Mouse (Mus musculus) kidney, postnatal 10 days (tissue): ENCODE measurements around the gene Pstk.
"Not testable (repeated sequence)": the region's sequence is repeated elsewhere in the genome, so short reads cannot be mapped to it uniquely, and the experiment has no call there.

ENCODE experiments used
- DNase-seq: peaks from one replicate; pipeline ENCODE4 v3.0.0; 2021; ENCODE audit warnings: mixed read lengths

Gene Pstk

DNA sequence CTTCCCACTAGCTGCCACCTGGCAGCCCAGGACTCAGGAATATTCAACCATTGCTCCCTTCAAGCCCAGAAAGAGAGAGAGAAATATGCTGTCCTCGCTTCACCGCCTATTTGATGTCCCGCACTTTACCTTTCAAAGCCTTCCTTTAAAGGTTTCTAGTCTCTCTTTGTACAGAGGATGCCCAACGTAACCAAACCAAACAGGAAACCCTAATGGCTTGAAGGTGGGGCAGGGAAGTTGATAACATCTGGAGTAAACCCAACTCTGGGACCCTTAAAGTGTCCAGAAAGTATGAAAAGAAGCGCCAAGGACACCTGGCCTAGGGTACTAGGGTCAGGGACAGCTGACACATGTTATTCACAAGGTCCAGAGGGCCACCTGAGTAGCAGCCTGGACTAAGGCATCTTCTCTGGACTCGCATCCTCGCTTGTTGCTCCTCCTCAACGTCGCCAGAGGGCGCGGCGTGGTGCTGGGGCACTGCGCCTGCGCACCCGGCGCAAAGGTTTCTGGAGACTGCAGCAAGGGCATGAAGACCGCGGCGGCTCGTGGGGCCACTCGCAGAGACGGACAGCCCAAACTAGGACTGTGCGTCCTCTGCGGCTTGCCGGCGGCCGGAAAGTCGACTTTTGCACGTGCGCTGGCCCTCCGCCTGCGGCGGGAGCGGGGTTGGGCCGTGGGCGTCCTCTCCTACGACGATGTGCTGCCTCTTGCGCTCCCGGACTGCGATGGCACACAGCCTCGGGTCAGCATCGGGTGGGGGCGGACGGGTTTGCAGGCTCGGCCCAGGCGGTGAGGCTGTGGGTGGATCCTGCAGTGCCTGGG, at the start of gene Pstk:
Pstk (plus strand) TSS at position 494 of the 822 bp plus-strand sequence.
- peak; percentile 92 for DNase-seq

- no peak for DNase-seq
Measured at GRCm38 (mm10) chr7:131322192-131322591, 48.7 kb upstream of the Pstk start, which contains the start of gene Cuzd1. Gene Cuzd1, minus strand, starts transcription at chr7:131322292.

- DNase-seq, result no peak
Measured at GRCm38 (mm10) chr7:131327054-131327453, 43.9 kb upstream of the Pstk start.

- no peak for DNase-seq
Measured at GRCm38 (mm10) chr7:131329416-131329815, 41.5 kb upstream of the Pstk start, which contains the start of gene Fam24b. Gene Fam24b, minus strand, starts transcription at chr7:131329516.

- no peak for DNase-seq
Measured at GRCm38 (mm10) chr7:131331688-131332087, 39.3 kb upstream of the Pstk start.

- DNase-seq, result no peak
Measured at GRCm38 (mm10) chr7:131333564-131333963, 37.4 kb upstream of the Pstk start, which contains the start of gene Fam24a. Gene Fam24a, plus strand, starts transcription at chr7:131333864.

GRCm38 (mm10) chr7:131337502-131338068, 33.4 kb upstream of the Pstk start:
- DNase-seq, result no peak

GRCm38 (mm10) chr7:131345856-131346541, 24.9 kb upstream of the Pstk start:
- no peak for DNase-seq

GRCm38 (mm10) chr7:131356105-131356504, 14.8 kb upstream of the Pstk start:
- no peak for DNase-seq

DNA sequence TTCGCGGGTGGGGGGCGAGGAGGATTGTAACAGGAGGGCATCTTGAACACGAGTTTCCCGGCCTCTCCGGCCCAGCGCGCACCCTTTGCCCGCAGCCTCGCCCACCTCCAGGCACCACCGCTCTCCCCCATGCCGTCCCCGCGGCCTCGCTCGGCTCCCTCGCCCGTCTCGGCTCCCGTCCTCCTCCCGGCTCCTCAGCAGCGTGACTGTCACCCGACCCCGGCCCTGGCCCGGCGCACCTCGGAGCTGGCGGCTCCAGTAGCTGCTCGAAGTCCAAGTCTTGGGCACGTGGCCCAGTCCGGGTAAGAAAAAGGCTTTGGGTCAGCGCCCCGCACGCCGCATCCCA, 8.7 kb upstream of the Pstk start:
- no peak for DNase-seq

GRCm38 (mm10) chr7:131362615-131363300, 8.2 kb upstream of the Pstk start, which contains the start of gene 2310057M21Rik:
Gene 2310057M21Rik, minus strand, starts transcription at chr7:131362759.
- peak; percentile 96 for DNase-seq

DNA sequence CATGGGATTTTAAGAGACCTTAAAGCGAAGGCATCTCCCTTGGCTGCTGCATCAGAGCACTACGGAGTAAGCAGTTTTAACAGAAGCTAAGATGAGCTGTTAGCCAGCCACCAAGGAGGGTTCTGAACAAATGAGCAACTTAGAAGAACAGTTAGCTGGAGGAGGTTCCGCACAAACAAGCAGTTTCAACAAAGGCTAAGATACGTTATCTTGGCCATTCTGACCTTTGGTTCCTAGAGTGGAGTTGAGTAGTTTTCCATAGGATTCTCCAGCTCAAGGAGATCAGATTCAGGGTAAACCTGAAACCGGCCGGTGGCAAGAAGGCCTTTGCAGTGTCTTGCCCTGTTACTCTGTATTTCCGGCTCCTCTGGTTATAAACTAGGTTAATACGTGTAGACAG, 6.8 kb upstream of the Pstk start:
- no peak for DNase-seq

DNA sequence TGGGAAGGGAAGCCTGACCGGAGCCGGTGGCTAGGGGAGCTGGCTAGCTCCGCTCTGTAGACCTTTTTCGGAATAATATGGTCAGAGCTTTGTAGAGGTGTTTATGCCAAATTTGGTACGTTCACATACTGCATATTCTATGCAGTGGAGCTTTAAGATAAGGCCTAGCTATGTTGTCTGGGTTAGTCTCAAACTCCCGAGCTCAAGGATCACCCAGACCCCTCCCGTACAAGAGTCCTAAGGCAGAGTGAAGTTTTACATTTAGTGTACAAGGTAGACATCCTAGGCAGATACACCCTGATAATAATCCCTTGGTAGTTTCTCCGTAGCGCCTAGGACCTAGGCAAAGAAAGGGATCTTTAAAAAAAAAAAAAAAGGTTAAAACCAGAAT, 524 bp downstream of the Pstk start:
- DNase-seq, result no peak

- DNase-seq, result no peak
Measured at GRCm38 (mm10) chr7:131371880-131372651, 1.1 kb downstream of the Pstk start.

DNA sequence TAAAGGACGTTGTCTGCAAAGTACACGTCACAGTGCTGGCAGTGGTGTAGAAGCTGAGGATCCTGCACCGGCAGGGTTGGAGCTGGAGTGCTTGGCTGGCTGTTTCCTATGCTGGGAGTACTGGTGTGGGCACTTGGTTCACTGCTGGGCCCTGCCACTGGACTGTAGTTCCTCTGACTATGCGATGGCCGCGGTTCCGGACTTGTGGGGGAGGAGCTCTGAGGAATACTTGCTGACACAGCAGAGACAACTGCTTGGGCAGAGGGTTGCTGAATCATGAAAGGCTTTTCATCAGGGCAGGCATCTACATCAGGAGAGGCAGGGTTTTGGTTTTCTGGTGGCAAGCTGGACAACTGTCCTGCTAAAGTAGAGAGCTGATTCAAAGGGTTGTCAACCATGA, 20.8 kb downstream of the Pstk start:
- DNase-seq, result not testable (repeated sequence)

DNA sequence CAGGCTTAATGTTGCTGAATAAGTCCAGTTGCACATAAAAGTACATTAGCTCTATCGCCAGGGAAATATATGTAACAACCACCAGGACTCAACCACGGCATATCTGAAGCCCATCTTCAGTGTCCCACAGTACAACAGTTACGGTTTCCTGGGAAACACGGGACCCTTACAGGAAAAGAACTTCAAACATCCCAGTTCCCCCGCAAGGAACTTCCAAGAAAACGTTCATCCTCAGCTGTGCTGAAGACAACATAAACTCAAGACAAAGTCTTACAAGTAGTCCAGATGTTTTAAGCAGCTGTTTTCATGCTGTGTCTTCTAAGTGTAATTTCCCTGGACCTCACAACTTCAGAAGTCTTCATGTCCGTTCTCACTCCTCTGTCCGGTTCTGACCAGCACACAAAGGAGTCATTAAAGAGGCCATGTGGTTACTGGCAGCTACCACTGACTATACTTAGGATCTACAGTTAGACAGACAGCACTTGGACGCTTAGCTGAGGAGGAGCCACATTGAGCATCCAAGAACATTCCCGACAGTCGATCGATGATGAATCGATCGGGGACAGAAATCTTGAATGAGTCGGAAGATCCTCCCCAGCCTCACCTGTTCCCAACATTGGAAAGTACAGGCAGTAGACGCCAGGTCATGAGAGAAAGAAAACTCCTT, 38.5 kb downstream of the Pstk start:
- peak; percentile 19 for DNase-seq

- no peak for DNase-seq
Measured at GRCm38 (mm10) chr7:131409988-131410385, 39.0 kb downstream of the Pstk start.

DNA sequence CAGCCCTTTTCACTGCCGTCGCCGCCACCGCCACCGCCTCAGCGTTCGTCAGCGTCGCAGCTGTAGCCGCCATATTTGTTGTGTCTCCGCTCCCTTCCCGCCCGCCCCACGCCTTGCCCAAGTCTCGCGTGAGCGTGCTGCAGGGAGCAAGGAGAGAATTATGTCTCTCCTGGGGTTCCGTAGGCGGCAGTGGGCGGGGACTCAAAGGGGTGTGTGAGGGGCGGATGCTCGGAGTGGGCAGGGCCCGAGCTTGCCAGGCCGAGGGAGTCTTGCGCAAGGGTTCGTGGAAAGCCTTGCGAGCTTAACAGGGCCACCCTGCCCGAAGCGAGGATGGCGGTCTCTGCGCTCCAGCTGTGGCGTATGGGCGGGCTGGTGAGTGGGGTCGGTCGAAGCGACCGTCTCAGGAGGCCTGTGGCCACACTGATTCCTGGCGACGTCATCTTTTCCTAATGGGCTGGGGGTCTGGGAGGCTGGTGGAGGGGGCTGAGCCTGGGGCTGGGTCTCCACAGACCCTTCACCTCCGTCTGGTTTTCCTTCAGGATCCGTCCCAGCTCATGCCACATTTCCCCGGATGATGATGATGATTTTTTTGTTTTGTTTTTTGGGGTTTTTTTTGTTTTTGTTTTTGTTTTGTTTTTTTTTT, 39.6 kb downstream of the Pstk start, which contains the start of the genes Ikzf5 and Acadsb:
Ikzf5 (minus strand) TSS at position 106 of the 643 bp plus-strand sequence.
Acadsb (plus strand) TSS at position 186 of the 643 bp plus-strand sequence.
- DNase-seq, result peak; percentile 99

GRCm38 (mm10) chr7:131411221-131411940, 40.4 kb downstream of the Pstk start:
- DNase-seq, result peak; percentile 42

DNA sequence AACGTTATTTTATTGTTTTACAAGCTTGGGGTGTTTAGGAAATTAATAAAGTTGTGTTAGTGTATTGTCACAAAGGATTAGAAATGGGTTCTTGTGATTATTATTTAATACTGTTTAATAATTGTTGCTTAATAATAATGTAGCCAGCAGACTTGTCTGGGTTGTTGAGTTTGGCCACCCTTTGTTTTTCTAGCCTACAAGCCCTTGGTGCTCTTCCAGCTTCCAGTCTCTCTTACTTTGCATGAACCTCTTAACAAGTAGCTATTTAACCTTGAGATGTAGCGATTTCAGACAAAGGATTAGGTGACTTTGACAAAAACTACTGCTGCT, 41.0 kb downstream of the Pstk start:
- no peak for DNase-seq
